Mouse (Mus musculus) ovary, postnatal 36 days (tissue): ENCODE results near the gene Olig3.

Experiments used
- DNase-seq: peaks from one replicate; pipeline ENCODE4 v3.0.0; 2022; ENCODE audit warnings: low spot score, mixed read lengths

Gene Olig3

DNA sequence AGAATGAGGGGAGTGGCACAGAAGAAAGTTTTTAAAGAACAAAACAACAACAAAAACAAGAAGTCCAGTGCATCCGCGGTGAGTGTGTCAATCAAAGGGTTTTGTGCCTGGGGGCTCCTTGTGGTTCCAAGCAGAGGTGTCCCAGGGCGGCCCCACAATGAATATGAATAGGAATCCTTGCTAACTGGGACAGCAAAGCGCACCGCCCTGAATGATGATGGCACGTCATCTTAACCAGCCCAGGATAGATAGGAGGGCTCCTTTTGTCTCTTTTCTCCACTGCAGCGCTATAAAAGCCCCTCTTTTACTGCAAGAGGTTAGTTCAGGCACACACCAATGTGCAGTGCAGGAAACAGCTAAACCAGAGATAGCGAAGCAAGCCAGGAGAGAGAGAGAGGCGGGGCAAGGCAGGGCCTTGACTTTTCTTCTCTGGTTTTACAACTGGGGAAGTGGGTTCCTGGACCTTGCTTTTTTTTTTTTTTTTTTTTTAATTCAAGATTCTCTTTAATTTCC lies at the start of gene Olig3:
Olig3 (plus strand) TSS at position 463 of the 513 bp plus-strand sequence.
- no peak for DNase-seq

GRCm38 (mm10) chr10:19309681-19310395 lies 46.5 kb upstream of the Olig3 start:
- DNase-seq = no peak

GRCm38 (mm10) chr10:19310471-19310870 lies 45.9 kb upstream of the Olig3 start:
- no peak for DNase-seq

- DNase-seq = no peak
Observed at GRCm38 (mm10) chr10:19317962-19318812, 38.1 kb upstream of the Olig3 start.

- no peak for DNase-seq
Observed at GRCm38 (mm10) chr10:19321781-19322180, 34.6 kb upstream of the Olig3 start.

DNA sequence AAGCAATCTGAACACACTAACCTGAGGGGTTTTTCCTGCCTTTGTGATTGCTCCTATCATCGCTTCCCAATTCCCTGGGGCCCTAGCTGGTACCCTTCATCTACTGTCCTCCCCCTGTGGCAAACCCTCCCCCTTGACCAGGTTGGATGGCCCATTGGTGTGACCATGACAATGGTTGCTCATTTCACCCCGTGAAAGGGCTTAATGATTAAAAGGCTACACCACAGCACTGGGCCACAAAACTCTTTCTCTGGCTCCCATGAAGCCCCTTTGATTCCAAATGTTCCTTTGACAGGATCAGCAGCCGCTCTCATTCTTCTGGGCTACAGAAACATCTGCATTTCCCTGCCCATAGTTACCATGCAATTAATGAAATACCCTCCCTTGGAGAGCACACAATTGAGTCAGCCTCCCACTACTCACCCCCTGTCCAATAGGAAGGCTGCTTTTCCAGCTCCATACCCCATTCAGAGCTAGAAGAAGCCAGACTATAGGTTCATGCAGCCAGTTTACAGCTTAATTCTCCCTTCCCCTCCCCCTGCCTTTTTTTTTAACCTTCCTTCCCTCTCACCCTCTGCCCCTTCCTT lies 27.0 kb upstream of the Olig3 start:
- no peak for DNase-seq

GRCm38 (mm10) chr10:19333425-19333824 lies 22.9 kb upstream of the Olig3 start:
- no peak for DNase-seq

DNA sequence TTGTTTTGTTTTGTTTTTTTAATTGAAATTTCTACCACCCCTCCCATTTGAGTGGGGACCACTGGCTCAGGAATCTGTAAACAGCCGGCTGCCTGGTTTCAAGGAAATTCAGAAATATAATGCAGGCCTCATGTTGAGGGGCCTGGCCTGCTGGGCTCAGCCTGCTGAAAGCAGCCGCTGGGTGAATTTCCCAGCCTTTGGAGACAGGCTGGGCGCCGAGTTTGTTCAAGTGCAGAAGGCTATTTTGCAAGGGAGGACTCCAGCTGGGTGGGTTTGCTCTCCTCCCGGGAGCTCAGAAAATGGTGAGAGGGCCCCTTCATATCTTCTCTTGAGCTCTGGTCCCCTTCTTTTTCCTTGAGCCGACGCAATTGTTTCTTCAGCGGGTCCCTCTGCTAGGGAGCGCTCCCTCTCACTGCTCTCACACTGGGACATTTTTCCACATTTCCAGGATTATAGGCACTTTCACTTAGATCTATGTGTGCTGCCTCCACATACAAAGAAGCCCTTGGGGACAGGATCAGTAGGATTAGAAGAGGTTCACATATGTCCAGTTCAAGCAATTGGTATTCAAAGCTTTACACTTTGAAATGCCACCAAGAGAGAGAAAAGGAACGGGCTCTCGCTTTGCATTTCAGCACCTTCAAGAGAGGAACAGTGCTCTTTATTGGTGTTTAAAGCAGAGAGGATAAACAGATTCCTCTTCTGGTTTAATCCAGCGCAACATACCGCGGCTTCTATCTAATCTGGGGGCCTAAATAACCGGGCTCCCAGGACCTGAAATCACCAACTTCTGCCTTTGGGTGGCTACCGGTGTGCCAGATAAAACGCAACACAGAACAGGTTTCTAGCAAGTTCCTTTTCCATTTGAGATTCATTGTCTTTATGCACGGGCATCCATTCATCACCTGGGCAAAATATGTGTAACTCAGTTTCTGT lies 17.4 kb upstream of the Olig3 start:
- DNase-seq = no peak

DNA sequence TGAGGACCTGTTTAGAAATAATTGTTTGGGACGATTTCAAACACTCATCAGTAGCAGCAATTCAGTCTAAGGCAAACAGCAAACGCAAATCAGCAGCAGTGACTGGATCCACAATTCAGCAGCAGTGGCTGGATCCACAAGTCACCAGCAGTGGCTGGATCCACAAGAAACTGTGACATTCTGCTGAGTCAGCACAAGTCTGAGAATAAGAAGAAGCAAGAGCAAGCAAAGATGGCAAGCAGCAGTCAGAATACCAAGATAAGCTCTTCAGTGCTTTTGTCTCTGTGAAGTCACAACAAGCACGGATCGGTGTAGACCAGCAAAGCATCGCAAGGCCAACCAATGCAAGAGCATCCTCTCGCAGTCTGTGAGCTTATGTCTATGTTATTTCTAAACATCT lies 12.3 kb upstream of the Olig3 start:
- no peak for DNase-seq

- no peak for DNase-seq
Observed at GRCm38 (mm10) chr10:19349326-19349725, 7.0 kb upstream of the Olig3 start.

DNA sequence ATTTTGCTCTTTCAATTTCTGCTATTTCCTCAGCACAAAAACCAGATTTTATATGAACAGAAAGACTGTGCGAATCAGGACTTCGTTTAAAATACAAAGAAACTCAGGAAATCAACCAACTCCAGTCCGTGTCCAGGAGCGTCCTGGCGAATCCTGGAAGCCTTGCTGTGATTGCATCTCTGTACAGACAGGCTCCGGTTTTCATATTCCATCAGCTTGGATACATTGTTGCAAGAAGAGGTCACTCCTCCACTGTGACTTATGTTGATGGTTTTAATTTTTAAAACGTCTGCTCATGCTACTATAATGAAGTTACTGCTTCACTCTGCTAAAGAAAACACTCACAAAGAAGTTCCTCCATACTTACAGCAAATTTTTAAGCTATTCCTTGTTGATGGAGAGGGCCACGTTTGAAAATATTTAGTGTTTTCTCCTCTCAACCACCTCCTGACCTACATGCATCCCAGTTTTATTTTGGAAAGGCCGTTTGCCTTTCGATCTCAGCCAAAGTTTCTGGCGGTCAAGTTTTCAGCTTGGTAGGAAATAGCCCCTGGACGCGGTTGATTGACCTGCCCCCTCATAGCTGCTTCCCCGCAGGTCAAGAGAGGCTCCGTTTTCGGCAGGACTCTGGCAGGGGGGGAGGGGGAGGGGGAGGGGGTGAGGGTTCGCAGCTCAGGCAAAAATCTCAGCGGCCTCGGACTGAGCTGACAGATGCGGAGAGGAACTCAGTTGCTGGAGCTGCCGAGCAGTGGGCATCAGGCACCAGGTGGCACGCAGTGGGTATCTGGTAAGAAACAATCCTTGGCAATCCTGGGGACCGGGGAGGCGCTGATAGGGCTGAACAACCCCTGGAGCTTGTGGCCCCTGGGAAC lies 4.1 kb upstream of the Olig3 start:
- DNase-seq = no peak

DNA sequence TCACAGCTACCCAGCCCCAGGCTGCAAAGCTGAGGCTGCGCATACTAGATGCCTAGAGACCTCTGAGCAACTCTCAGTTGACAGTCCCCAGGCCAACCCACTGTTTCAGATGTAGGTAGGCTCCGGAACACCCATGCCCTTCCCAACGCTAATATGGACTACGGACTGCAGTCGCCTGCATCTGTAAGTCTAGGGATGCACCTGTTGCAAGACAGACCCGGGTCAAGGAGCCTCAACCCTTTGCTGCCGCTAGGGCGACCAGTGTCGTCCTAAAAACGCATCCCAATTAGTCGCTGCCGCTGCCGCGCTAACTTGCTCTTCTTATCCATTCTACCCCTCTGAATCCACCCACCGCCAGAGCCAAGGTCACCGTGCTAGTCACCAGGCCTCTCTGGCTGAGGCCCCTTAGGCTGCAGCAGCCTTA lies 3.4 kb upstream of the Olig3 start:
- DNase-seq = no peak

DNA sequence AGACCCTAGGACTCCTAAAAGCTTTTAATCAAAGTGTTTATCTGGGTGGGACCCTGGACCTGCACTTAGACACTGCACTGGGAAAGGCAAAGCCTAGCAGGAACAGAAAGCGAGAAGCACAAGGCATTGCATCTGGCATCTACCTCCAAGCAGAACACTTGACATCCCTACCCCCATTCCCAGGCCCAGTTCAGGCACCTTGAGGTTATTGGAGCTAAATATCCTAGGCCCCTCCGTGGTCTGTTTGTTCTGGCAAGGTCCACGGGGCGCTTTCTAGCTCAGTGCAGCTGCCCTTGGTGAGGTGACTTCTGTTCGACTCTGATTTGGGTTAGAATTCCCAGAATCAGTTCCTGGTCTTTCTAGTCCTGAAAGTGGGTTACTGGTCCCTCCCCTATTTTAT lies 2.7 kb upstream of the Olig3 start:
- no peak for DNase-seq

GRCm38 (mm10) chr10:19354146-19354545 lies 2.2 kb upstream of the Olig3 start:
- DNase-seq = no peak

DNA sequence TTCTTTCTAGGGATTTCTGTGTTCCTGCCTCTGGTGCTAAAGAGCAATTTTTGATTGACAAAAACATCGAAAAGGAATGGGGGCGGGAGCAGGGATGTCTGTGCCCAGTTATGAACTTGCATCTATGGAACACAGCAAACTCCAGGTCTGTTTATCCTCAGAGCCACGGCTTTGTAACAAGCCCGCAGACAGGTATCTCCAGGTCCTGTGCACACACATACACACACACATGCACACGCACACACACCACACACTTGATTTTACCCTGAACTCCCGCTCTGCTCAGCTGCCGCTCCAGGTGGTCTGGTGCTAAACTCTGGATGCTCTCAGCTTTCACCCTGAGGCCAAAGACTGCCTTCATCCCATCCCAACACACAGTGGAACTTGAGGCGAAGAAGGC lies 1.3 kb upstream of the Olig3 start:
- DNase-seq = no peak

DNA sequence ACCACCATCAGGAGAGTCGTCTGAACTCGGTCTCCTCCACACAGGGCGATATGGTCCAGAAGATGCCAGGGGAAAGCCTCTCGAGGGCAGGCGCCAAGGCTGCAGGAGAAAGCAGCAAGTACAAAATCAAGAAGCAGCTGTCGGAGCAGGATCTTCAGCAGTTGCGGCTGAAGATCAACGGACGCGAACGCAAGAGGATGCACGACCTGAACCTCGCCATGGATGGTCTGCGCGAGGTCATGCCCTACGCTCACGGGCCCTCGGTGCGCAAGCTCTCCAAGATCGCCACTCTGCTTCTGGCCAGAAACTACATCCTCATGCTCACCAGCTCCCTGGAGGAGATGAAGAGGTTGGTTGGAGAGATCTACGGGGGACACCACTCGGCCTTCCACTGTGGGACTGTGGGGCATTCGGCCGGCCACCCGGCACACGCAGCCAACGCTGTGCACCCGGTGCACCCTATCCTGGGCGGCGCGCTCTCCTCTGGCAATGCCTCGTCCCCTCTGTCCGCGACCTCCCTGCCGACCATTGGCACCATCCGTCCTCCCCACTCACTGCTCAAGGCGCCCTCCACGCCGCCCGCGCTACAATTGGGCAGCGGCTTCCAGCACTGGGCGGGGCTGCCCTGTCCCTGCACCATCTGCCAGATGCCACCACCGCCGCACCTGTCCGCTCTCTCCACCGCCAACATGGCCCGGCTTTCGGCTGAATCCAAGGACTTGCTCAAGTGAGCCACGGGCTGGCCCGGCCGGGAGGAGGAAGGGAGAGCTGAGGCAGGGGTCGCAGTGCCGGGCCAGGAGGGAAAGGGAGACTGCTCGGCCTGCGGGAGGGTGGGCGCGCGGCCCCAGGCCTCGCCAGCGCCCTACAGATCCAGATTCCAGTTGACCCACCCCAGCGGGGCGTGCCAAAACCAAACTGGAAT lies 648 bp downstream of the Olig3 start:
- no peak for DNase-seq

DNA sequence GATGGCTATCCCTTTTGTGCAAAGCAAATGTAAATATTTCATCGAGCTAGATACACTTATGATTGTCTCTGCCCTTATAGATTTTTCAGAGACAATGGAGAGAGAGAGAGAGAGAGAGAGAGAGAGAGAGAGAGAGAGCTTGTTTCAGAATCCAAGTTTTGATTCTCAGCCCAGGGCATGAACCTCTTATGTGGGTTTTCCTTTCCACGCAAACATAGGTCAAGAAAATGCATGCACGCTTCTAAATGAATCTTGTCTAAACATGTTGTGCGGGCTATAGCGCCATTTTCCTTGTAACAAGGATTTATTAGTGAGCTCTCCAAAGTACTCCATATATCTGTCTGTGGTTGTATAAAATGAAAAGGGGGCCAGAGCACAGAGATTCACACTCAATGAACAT lies 1.5 kb downstream of the Olig3 start:
- no peak for DNase-seq

DNA sequence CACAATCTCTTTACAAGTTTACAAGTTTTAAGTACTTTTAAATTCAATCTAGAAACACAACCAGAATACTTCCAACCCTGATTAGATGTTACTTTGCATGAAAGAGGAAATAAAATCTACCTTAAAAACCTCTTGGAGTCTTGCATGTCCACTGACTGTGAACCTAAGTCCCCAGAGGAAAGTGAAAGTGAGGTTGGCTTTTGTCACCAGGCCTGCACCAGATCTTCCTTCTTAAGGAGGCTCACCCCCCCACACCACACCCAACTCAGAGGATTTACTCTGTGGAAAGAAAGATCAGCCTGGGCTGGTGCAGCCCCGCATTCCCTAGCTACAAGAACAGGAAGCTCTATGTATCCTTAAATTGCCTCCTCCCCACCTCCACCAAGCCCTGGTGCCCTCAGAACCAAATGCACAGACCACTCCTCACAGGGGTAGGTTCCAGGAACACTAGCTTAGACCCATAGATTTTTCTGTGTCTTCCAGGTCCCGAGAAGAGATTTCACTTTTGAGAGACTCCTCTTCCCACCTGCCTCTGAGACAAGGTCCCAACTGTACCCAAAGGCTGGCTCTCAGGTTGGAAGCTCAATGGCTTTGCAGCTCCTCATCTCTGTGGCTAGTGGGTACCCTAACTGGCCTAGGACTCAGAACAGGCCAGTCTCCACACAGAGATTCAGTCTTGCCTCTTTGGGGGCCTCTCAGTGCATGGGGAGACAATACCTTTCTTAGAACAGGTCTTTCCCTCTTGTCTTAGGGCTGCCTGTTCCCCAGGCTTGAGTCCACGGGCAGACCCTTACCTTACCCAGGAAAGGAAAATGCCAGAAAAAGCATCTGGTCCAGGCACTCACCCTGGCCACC lies 4.3 kb downstream of the Olig3 start:
- no peak for DNase-seq
